Mouse (Mus musculus) cerebellum, adult 2 months (tissue): ENCODE results near the gene Serpina9.

ENCODE experiments used
- CTCF ChIP-seq: fragments of 200-500 bp; IDR thresholded peaks from 2 replicates; pipeline ENCODE4 v1.5.1; 2011; ENCODE audit warnings: low read depth, mild to moderate bottlenecking, control low read depth, low read length, moderate library complexity, borderline replicate concordance; ENCODE audit not compliant: insufficient read depth
- POLR2A ChIP-seq: fragments of 200-500 bp; IDR thresholded peaks from 2 replicates; pipeline ENCODE4 v1.6.1; 2011; ENCODE audit warnings: low read length, control low read depth, borderline replicate concordance; ENCODE audit not compliant: insufficient read depth

DNA sequence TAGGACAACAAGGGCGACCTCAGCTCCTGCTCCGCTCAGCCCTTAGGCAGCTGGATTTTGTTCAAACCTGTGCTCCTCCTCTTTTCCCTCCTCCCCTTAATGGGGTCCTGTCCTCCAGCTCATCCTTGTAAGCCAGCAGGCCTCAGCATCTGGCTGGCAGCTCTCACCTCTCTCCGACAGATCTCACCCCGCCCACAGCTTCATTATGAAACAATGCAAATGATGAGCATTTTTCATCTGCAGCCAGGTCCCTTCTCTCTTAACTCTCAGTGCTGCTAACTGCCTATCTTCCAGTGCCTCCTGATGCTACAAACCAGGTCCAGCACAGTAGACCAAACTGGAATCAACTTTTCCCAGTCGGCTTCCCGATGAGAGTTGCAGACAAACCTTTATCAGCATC is at the start of gene Serpina9:
- no peak for TF ChIP-seq POLR2A
- no peak for TF ChIP-seq CTCF
